9 mouse cellular contexts compared by ENCODE assay signal in the genomic region with DNA sequence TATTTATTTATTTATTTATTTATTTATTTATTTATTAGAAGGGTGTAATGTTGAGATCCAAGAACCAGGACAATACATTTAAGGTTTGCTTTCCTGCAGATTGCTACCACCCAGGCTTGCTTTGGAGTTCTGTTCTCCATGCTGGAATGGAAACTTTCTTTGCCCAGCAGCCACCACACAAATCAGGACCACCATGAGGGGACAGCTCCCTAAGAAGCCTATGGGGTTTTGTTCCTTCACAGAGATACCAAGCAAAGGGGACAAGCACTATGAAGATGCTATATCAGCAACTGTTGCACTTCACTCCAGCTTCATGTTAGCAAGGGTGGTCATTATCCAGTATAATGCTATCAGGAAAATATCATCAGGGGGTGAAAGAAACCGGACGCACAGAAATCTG.
DNase-seq lines count a peak whose midpoint lies in the region; ATAC-seq and TF ChIP-seq lines count a peak whose summit lies in the region.
"Had no signal": no experiment of that assay in that cellular context is flagged by ENCODE, and none has a peak within 500 bp of the region (broad histone marks: within the 10 kb centered on the region; RNA-seq: fewer than 3 reads in every experiment).

No protein-coding gene starts in this region.

- no peak for ATAC-seq in embryonic facial prominence, embryonic 14.5 days (ENCODE audit: low read depth)

- intact Hi-C loops in heart, postnatal 10 days (cut with DNase I): no loop called here
- intact Hi-C loops in heart, adult 2 months (cut with DNase I): no loop called here

- H3K79me2 ChIP-seq in heart, adult 2 months (replicated peaks; ENCODE audit: control insufficient read depth, insufficient read depth, low read length): no peaks in the 10 kb centered on the region

- H3K4me2 ChIP-seq in embryonic facial prominence, embryonic 14.5 days (ENCODE audit: low read depth, low read length): no peak overlapping the region

- no peak overlapping the region for H3K9ac ChIP-seq in heart, adult 2 months (ENCODE audit: low read depth, low read length)
- no peak overlapping the region for H3K9ac ChIP-seq in embryonic facial prominence, embryonic 14.5 days (ENCODE audit: low read depth, low read length)

- H3K27ac ChIP-seq in heart, adult 2 months: no peak overlapping the region
- H3K27ac ChIP-seq in embryonic facial prominence, embryonic 14.5 days (replicated peaks; ENCODE audit: low read depth, low read length): no peak overlapping the region

- H3K36me3 ChIP-seq in heart, adult 2 months (ENCODE audit: control insufficient read depth, insufficient read depth, low read length): no peaks in the 10 kb centered on the region
- H3K36me3 ChIP-seq in embryonic facial prominence, embryonic 14.5 days (ENCODE audit: control insufficient read depth, insufficient read depth, low read length): no peaks in the 10 kb centered on the region

- no peak overlapping the region for H3K4me3 ChIP-seq in heart, adult 2 months
- H3K4me3 ChIP-seq in embryonic facial prominence, embryonic 14.5 days (ENCODE audit: low read depth, low read length): no peak overlapping the region

- H3K9me3 ChIP-seq in embryonic facial prominence, embryonic 14.5 days (ENCODE audit: control insufficient read depth, low read length): no peaks in the 10 kb centered on the region

- DNase-seq in heart, postnatal 10 days: peak; percentile 22 to 45
- DNase-seq in heart, adult 2 months: no peak
- peak; percentile 2 for DNase-seq in ovary, postnatal 10 days (ENCODE audit: low spot score)
- no peak for DNase-seq in ovary, adult 18-20 months (ENCODE audit: low spot score)
- peak; percentile 45 for DNase-seq in embryonic facial prominence, embryonic 14.5 days (ENCODE audit: low spot score)
- peak; percentile 27 for DNase-seq in retina, postnatal 1 day
- no peak for DNase-seq in thymus, adult 18-20 months
- DNase-seq in cerebellum, adult 9-10 months: no peak
- DNase-seq: lung, postnatal 14 days had no signal

- H3K27me3 ChIP-seq in heart, adult 2 months (ENCODE audit: control insufficient read depth, insufficient read depth, low read length): no peaks in the 10 kb centered on the region
- H3K27me3 ChIP-seq in embryonic facial prominence, embryonic 14.5 days (replicated peaks; ENCODE audit: control insufficient read depth, insufficient read depth, low read length): no peaks in the 10 kb centered on the region

- TF ChIP-seq EP300 in heart, adult 2 months (IDR thresholded peaks at IDR 0.05; ENCODE audit: insufficient read depth, low read depth, low read length): no peak

- no peaks in the 10 kb centered on the region for H3K4me1 ChIP-seq in heart, adult 2 months (ENCODE audit: control insufficient read depth, insufficient read depth, low read length)
- no peaks in the 10 kb centered on the region for H3K4me1 ChIP-seq in embryonic facial prominence, embryonic 14.5 days (ENCODE audit: control insufficient read depth, insufficient read depth, low read length)

- TF ChIP-seq CTCF in heart, adult 2 months (IDR thresholded peaks at IDR 0.05): no peak

- 62% methylated on average over 2 of the region's 2 CpGs for WGBS in heart, adult 2 months
- WGBS in embryonic facial prominence, embryonic 14.5 days: 83% methylated on average over 2 of the region's 2 CpGs

- TF ChIP-seq POLR2A in heart, adult 2 months (IDR thresholded peaks at IDR 0.05; ENCODE audit: insufficient read depth, low read depth, low read length): no peak

Comparison
In these comparisons a context has a peak if more than half of its experiments do, and no peak if none do; other contexts are left out.
1. DNase-seq: peak in heart, postnatal 10 days (2 of 2), ovary, postnatal 10 days (single experiment), embryonic facial prominence, embryonic 14.5 days (single experiment) and retina, postnatal 1 day (single experiment); none in heart, adult 2 months (0 of 2), ovary, adult 18-20 months (single experiment), thymus, adult 18-20 months (0 of 2) and cerebellum, adult 9-10 months (single experiment).